Mouse (Mus musculus) ES-E14 (cell line): ENCODE measurements around the gene Kalrn. TPM values are rescaled to one million over a fixed set of nuclear protein-coding genes. Genes with fewer than 3 reads are reported as not detected.

Experiments used
- DNase-seq: peaks from one replicate; pipeline ENCODE4 v3.0.0-alpha.2; 2013; ENCODE audit warnings: low read depth, low spot score
- H3K27ac ChIP-seq: 2 replicates; pipeline ENCODE4 v1.5.1; 2012; ENCODE audit warnings: low read depth, mild to moderate bottlenecking, low read length, moderate library complexity, mixed read lengths; ENCODE audit not compliant: poor library complexity, insufficient read depth, severe bottlenecking
- H3K36me3 ChIP-seq: 2 replicates; pipeline ENCODE4 v1.6.1; 2012; ENCODE audit warnings: mild to moderate bottlenecking, low read length, moderate library complexity, mixed read lengths; ENCODE audit not compliant: control insufficient read depth, poor library complexity, insufficient read depth, severe bottlenecking
- H3K4me1 ChIP-seq, 2 experiments: fragments of 150-350 bp in 1 of 2; sonication (generic) in 1 of 2; 2 replicates each; pipeline ENCODE4 v1.6.1; 2012; ENCODE audit warnings: low read length in 2 of 2, mild to moderate bottlenecking in 1 of 2, mixed read lengths in 1 of 2; ENCODE audit not compliant: control insufficient read depth in 2 of 2, insufficient read depth in 2 of 2, poor library complexity in 1 of 2
- H3K4me3 ChIP-seq, 2 experiments: fragments of 150-350 bp in 1 of 2; sonication (generic) in 1 of 2; 2 replicates each; pipeline ENCODE4 v1.5.1; 2012; ENCODE audit warnings: low read length in 2 of 2, low read depth in 1 of 2, mild to moderate bottlenecking in 1 of 2, mixed read lengths in 1 of 2; ENCODE audit not compliant: insufficient read depth in 1 of 2, poor library complexity in 1 of 2, severe bottlenecking in 1 of 2
- H3K9ac ChIP-seq: 2 replicates; pipeline ENCODE4 v1.6.1; 2012; ENCODE audit warnings: low read depth, mild to moderate bottlenecking, low read length, mixed read lengths; ENCODE audit not compliant: poor library complexity, insufficient read depth, severe bottlenecking
- H3K9me3 ChIP-seq: fragments of 150-350 bp; sonication (generic); 2 replicates; pipeline ENCODE4 v1.6.1; 2012; ENCODE audit warnings: low read depth, mild to moderate bottlenecking, low read length; ENCODE audit not compliant: control insufficient read depth, insufficient read depth
- CHD2 ChIP-seq: IDR thresholded peaks from 2 replicates; pipeline ENCODE4 v1.6.1; 2014; ENCODE audit warnings: mild to moderate bottlenecking, low read depth, low read length, inconsistent platforms
- HCFC1 ChIP-seq: IDR thresholded peaks from 2 replicates; pipeline ENCODE4 v1.6.1; 2012; ENCODE audit warnings: low read length, inconsistent platforms, borderline replicate concordance; ENCODE audit not compliant: insufficient read depth
- MAFK ChIP-seq: IDR thresholded peaks from 2 replicates; pipeline ENCODE4 v1.6.1; 2014; ENCODE audit warnings: mild to moderate bottlenecking, low read depth, low read length, inconsistent platforms; ENCODE audit not compliant: insufficient read depth
- ZC3H11A ChIP-seq: IDR thresholded peaks from 2 replicates; pipeline ENCODE4 v1.6.1; 2012; ENCODE audit warnings: low read depth, mild to moderate bottlenecking, inconsistent platforms, low read length, borderline replicate concordance
- ZNF384 ChIP-seq: IDR thresholded peaks from 2 replicates; pipeline ENCODE4 v1.6.1; 2012; ENCODE audit warnings: low read depth, low read length, inconsistent platforms
- in situ Hi-C, 2 experiments: fragments of 600-800 bp; cut with MboI; formaldehyde crosslinking; loops; one replicate each; pipeline ENCODE4 v1.15.1; 2025; ENCODE audit warnings: low sequenced_read_pairs in 2 of 2, inconsistent platforms in 1 of 2; ENCODE audit not compliant: unreplicated experiment in 2 of 2
- total RNA-seq: library from RNA; depleted of rRNA; stranded (reverse); fragments of 300-350 nt; gene quantifications from 2 replicates; pipeline ENCODE4 v1.2.3, GENCODE M21; 2012

Gene Kalrn
- total RNA-seq, 1 experiment, result 15.7 TPM

DNA sequence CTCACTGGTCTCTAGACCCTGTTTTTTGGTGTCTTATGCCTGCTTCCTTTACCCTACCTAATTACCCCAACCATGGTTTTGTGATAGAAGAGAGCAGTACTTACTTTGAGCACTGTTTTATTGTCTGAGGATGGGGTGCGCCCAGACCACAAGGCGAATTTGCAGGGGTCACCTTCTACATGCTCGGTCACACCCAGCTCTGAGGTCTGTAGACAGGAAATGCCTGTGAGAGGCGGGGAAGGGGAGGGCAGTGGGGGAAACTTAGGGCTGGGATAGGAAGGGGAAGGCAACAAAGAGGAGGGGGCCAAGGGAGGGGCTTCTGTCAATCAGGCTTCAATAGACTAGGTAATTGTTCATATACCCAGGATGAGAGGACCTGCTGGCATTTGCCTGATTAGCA lies 397.7 kb downstream of the Kalrn start:
- in situ Hi-C loops, result no loop called here
- TF ChIP-seq MAFK (no peak), ZC3H11A (no peak), HCFC1 (no peak), CHD2 (no peak), ZNF384 (no peak)
- Histone ChIP-seq H3K36me3 (no peaks in the 10 kb centered on the region), H3K4me1 (peaks cover 3 to 4% of the 10 kb centered on the region in 2 experiments; a peak in 1 of 4 replicates), H3K9ac (no peak overlapping the region; the same call in 1 of the 2 replicates), H3K9me3 (no peaks in the 10 kb centered on the region), H3K27ac (no peak overlapping the region; the same call in 1 of the 2 replicates), H3K4me3 (peak overlapping the region; percentile 7 to 47; a peak in 3 of 4 replicates)
- DNase-seq, result peak; percentile 73

- Histone ChIP-seq H3K9ac (no peak overlapping the region), H3K9me3 (no peaks in the 10 kb centered on the region), H3K4me3 (no peak overlapping the region), H3K27ac (no peak overlapping the region), H3K36me3 (no peaks in the 10 kb centered on the region), H3K4me1 (peaks cover 3 to 4% of the 10 kb centered on the region in 2 experiments; a peak in 1 of 4 replicates)
- in situ Hi-C loops, result no loop called here
- DNase-seq, result no peak
- no peak for TF ChIP-seq ZNF384
- TF ChIP-seq HCFC1, result no peak
- no peak for TF ChIP-seq CHD2
- TF ChIP-seq ZC3H11A, result no peak
- no peak for TF ChIP-seq MAFK
These were observed 400.7 kb downstream of the Kalrn start for GRCm38 (mm10) chr16:34172572-34173181.

- TF ChIP-seq ZC3H11A, result no peak
- no peak for TF ChIP-seq MAFK
- TF ChIP-seq CHD2, result no peak
- TF ChIP-seq HCFC1, result no peak
- no peak for TF ChIP-seq ZNF384
- H3K9me3 ChIP-seq, result no peaks in the 10 kb centered on the region
- no peak overlapping the region for H3K4me3 ChIP-seq
- no peak overlapping the region for H3K9ac ChIP-seq
- H3K36me3 ChIP-seq, result no peaks in the 10 kb centered on the region
- H3K4me1 ChIP-seq, result no peaks in the 10 kb centered on the region
- no peak for DNase-seq
- H3K27ac ChIP-seq, result no peak overlapping the region
- in situ Hi-C loops, result no loop called here
These were observed 406.3 kb downstream of the Kalrn start for GRCm38 (mm10) chr16:34167042-34167441.

DNA sequence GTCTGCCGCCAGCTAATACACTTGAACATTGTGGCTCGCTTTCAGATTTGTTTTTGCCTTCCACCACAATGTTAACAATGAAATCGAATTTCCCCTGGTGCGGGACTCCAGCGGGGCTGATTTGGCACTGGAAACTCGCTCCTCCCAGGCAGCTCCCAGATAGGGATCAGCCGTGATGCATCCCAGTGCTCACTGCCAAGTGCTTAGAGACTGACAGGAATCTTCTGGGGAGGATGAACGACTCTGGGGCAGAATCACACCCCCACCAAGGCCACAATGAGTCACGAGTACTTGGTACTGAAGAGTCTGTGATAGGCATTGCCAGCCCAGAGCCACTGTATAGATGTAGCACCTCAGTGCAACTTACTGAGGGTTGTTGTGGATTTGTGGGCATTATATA lies 410.2 kb downstream of the Kalrn start:
- Histone ChIP-seq H3K27ac (no peak overlapping the region), H3K4me1 (no peaks in the 10 kb centered on the region), H3K4me3 (no peak overlapping the region), H3K36me3 (no peaks in the 10 kb centered on the region), H3K9me3 (no peaks in the 10 kb centered on the region), H3K9ac (no peak overlapping the region)
- TF ChIP-seq ZNF384 (no peak), ZC3H11A (no peak), CHD2 (no peak), MAFK (no peak), HCFC1 (no peak)
- no peak for DNase-seq
- in situ Hi-C loops, result no loop called here

GRCm38 (mm10) chr16:34159576-34159975 lies 413.8 kb downstream of the Kalrn start:
- no peak for DNase-seq
- no peaks in the 10 kb centered on the region for H3K4me1 ChIP-seq
- H3K27ac ChIP-seq, result no peak overlapping the region
- in situ Hi-C loops, result no loop called here
- H3K36me3 ChIP-seq, result no peaks in the 10 kb centered on the region
- no peak overlapping the region for H3K4me3 ChIP-seq
- TF ChIP-seq ZC3H11A (no peak), ZNF384 (no peak), HCFC1 (no peak), MAFK (no peak), CHD2 (no peak)
- no peak overlapping the region for H3K9ac ChIP-seq
- H3K9me3 ChIP-seq, result no peaks in the 10 kb centered on the region
